25 mouse cellular contexts compared by ENCODE assay signal in the genomic region with DNA sequence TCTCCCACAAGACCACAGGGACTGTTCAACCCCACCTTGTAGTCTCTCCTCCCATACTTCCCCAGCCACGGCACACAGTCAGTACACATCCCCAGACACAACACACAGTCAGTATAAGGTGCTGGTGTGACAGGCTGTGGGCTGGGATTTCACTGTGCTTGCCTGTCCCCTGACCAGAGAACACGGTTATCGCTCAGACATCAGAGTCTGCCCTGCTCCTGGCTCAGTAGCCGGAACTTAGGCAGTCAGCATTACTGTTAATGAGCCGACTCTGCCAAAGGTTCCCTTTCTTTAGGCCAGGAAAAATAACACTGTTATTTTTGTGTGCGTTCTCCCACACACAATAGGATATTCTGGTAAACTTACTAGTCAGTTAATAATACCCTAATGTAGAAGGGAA. TPM values are rescaled to one million over a fixed set of nuclear protein-coding genes. Genes with fewer than 3 reads are reported as not detected.
"Had no signal": no experiment of that assay in that cellular context is flagged by ENCODE, and none has a peak within 500 bp of the region (broad histone marks: within the 10 kb centered on the region; RNA-seq: fewer than 3 reads in every experiment).

No protein-coding gene starts in this region.

- H3K36me3 ChIP-seq: kidney, embryonic 15.5 days; limb, embryonic 10.5 days; limb, embryonic 13.5 days; liver, embryonic 12.5 days; liver, embryonic 15.5 days; lung, embryonic 15.5 days; midbrain, embryonic 10.5 days; midbrain, embryonic 13.5 days; neural tube, embryonic 12.5 days; neural tube, embryonic 15.5 days; stomach, embryonic 15.5 days had no signal

- H3K9me3 ChIP-seq: kidney, embryonic 15.5 days; limb, embryonic 10.5 days; limb, embryonic 13.5 days; liver, embryonic 12.5 days; liver, embryonic 15.5 days; lung, embryonic 15.5 days; midbrain, embryonic 13.5 days; neural tube, embryonic 12.5 days; neural tube, embryonic 15.5 days; stomach, embryonic 15.5 days had no signal

- H3K27me3 ChIP-seq: kidney, embryonic 15.5 days; limb, embryonic 13.5 days; liver, embryonic 12.5 days; liver, embryonic 15.5 days; lung, embryonic 15.5 days; midbrain, embryonic 13.5 days; neural tube, embryonic 12.5 days; neural tube, embryonic 15.5 days; stomach, embryonic 15.5 days had no signal

- H3K4me1 ChIP-seq: liver, embryonic 12.5 days; megakaryocyte, embryonic 14.5 days; midbrain, embryonic 13.5 days; neural tube, embryonic 12.5 days; neural tube, embryonic 15.5 days had no signal

- ATAC-seq: liver, embryonic 12.5 days; midbrain, embryonic 13.5 days; midbrain, embryonic 16.5 days had no signal

- H3K9ac ChIP-seq: kidney, embryonic 15.5 days; limb, embryonic 13.5 days; liver, embryonic 12.5 days; liver, embryonic 15.5 days; lung, embryonic 15.5 days; midbrain, embryonic 13.5 days; neural tube, embryonic 12.5 days; neural tube, embryonic 15.5 days; stomach, embryonic 15.5 days had no signal

- H3K27ac ChIP-seq: kidney, embryonic 15.5 days; limb, embryonic 10.5 days; limb, embryonic 13.5 days; liver, embryonic 12.5 days; liver, embryonic 15.5 days; lung, embryonic 15.5 days; midbrain, embryonic 10.5 days; midbrain, embryonic 13.5 days; neural tube, embryonic 12.5 days; neural tube, embryonic 15.5 days; stomach, embryonic 15.5 days had no signal

- DNase-seq: kidney, adult 8-10 months; kidney, postnatal 10 days; kidney, postnatal 36 days; liver; lung, adult 18-20 months; lung, postnatal 10 days; lung, postnatal 36 days; retina, postnatal 1 day; right cerebral cortex, postnatal 25 days; spleen, adult 18-20 months; thymus, postnatal 36 days had no signal

- H3K4me2 ChIP-seq: kidney, embryonic 15.5 days; limb, embryonic 13.5 days; liver, embryonic 12.5 days; liver, embryonic 15.5 days; lung, embryonic 15.5 days; midbrain, embryonic 13.5 days; neural tube, embryonic 12.5 days; neural tube, embryonic 15.5 days; stomach, embryonic 15.5 days had no signal

- H3K4me3 ChIP-seq: kidney, embryonic 15.5 days; limb, embryonic 10.5 days; limb, embryonic 13.5 days; liver, embryonic 12.5 days; liver, embryonic 15.5 days; lung, embryonic 15.5 days; megakaryocyte, embryonic 14.5 days; midbrain, embryonic 10.5 days; midbrain, embryonic 13.5 days; neural tube, embryonic 12.5 days; neural tube, embryonic 15.5 days; stomach, embryonic 15.5 days had no signal

RNA-seq across cellular contexts. Expression of a gene that starts 24.3 kb away (rescaled TPM):
- total RNA-seq: monocyte, adult 5-6 weeks had no signal
